Mouse (Mus musculus): ENCODE results near the gene Grid2.

DNA sequence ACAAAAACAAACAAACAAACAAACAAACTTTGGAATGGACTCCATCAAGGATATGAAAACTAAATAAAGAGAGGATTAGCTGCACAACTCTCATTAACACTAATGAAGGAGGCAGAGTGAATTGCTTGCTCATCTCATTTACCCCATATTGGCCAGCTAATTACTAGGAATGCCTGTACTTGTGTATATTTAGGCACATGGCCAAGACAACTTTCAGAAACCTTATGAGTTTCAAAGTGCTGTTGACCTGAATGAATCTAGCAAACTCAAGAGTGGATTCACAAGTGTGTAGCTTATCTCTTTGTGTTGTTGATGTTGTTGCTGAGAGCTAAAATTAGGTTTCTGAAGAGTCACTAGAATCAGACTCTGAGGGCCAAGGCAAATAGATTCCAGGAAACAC, 675.5 kb downstream of the Grid2 start:
- TF ChIP-seq GATA1 (IDR thresholded peaks at IDR 0.05; ENCODE audit: low read length) (no peak), TAL1 (IDR thresholded peaks at IDR 0.05; ENCODE audit: low read length) (no peak)

All from erythroblast, embryonic 14.5 days (primary cell).